Mouse (Mus musculus): Measurements from ENCODE around the gene Dok1. TPM values are rescaled to one million over a fixed set of nuclear protein-coding genes. Genes with fewer than 3 reads are reported as not detected.

Gene Dok1
- total and polyA plus RNA-seq, 2 experiments from 2014 or later, result 6.3 to 11.5 TPM

DNA sequence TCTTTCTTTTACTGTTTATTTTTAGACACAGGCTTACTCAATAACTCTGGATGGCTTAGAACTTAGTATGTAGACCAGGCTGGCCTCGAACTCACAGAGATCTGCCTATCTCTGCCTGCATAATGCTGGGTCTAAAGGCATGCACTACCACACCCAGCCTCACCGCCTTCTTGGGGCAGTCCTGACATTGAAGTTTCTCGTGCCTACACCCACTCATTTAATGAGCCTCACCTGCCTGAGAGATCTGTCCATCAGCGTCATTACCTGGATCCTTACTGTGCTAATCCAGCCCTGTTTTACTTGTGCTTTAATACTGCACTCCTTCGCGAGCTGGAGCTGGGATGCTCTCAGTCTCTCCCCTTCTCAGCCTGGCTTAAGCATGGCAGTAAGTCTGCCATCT lies 21.5 kb downstream of the Dok1 start:
- Histone ChIP-seq H3K36me3 (replicated peaks; ENCODE audit: control insufficient read depth, insufficient read depth, low read length) (no peaks in the 10 kb centered on the region), H3K27me3 (ENCODE audit: control insufficient read depth, insufficient read depth, low read length) (no peaks in the 10 kb centered on the region), H3K9ac (replicated peaks; ENCODE audit: low read depth, low read length) (no peak overlapping the region), H3K4me1 (ENCODE audit: control insufficient read depth, insufficient read depth) (0 out of 2 replicates have a peak, but pooled peaks cover 3% of the 10 kb centered on the region), H3K4me2 (ENCODE audit: low read depth, low read length) (no peak overlapping the region), H3K27ac (ENCODE audit: low read depth) (no peak overlapping the region), H3K9me3 (replicated peaks; ENCODE audit: control insufficient read depth, low read length) (no peaks in the 10 kb centered on the region), H3K4me3 (ENCODE audit: low read depth, low read length) (no peak overlapping the region)
- TF ChIP-seq CTCF (IDR thresholded peaks at IDR 0.05; ENCODE audit: low read depth), result no peak
- TF ChIP-seq EP300 (IDR thresholded peaks at IDR 0.05; ENCODE audit: low read depth), result no peak
- 80% methylated on average over 6 of the region's 6 CpGs for WGBS
- ATAC-seq (ENCODE audit: insufficient read depth, low read depth), result no peak
- no peak for DNase-seq (ENCODE audit: low spot score)

DNA sequence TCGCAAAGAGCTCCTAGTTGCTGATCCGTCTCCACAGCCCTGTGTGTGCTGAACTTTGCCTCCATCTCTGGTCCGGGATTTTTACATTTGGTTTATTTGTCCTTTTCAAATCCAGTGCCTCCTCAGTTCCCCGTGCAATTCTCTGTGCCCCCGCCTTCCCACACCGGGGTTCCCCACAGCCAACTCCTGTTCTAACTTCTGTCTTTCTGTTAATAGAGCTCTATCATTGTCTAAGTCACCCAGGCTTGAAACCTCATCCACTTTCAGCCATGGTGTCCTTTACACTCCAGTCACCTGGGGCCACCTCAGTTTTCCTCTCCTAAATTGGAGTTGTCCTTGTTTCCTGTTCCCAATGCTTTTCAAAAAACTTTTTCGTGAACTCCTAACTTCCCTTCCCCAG lies 22.0 kb downstream of the Dok1 start:
- Histone ChIP-seq H3K27ac (ENCODE audit: low read depth) (no peak overlapping the region), H3K4me1 (ENCODE audit: control insufficient read depth, insufficient read depth) (0 out of 2 replicates have a peak, but pooled peaks cover 3% of the 10 kb centered on the region), H3K9ac (replicated peaks; ENCODE audit: low read depth, low read length) (no peak overlapping the region), H3K4me3 (ENCODE audit: low read depth, low read length) (no peak overlapping the region), H3K9me3 (replicated peaks; ENCODE audit: control insufficient read depth, low read length) (no peaks in the 10 kb centered on the region), H3K4me2 (ENCODE audit: low read depth, low read length) (no peak overlapping the region), H3K36me3 (replicated peaks; ENCODE audit: control insufficient read depth, insufficient read depth, low read length) (no peaks in the 10 kb centered on the region), H3K27me3 (ENCODE audit: control insufficient read depth, insufficient read depth, low read length) (no peaks in the 10 kb centered on the region)
- no peak for DNase-seq (ENCODE audit: low spot score)
- no peak for ATAC-seq (ENCODE audit: insufficient read depth, low read depth)
- TF ChIP-seq CTCF (IDR thresholded peaks at IDR 0.05; ENCODE audit: low read depth) (no peak), EP300 (IDR thresholded peaks at IDR 0.05; ENCODE audit: low read depth) (no peak)
- 83% methylated on average over 7 of the region's 7 CpGs for WGBS

DNA sequence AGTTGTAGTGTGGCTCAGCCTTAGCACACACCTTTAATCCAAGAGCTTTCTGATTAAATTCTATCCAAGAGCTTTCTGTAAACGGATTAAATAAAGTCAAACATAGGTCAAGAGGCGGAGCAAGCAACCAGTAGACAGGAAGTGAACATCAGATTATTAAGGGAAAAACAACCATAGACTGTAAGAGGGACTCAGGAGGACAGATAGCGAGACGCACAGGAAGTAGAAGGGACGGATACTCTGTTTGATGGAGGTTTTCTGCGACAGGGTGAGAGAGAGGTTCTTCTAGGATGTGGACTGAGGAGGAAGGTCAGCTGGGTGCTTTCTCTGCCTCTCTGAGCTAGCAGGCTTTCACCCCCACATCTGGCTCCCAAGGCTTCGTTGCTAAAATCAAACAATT lies 23.3 kb downstream of the Dok1 start:
- no peak overlapping the region for H3K9ac ChIP-seq (replicated peaks; ENCODE audit: low read depth, low read length)
- no peak for ATAC-seq (ENCODE audit: insufficient read depth, low read depth)
- no peaks in the 10 kb centered on the region for H3K9me3 ChIP-seq (replicated peaks; ENCODE audit: control insufficient read depth, low read length)
- 49% methylated on average over 7 of the region's 7 CpGs for WGBS
- no peak overlapping the region for H3K4me2 ChIP-seq (ENCODE audit: low read depth, low read length)
- H3K27me3 ChIP-seq (ENCODE audit: control insufficient read depth, insufficient read depth, low read length), result no peaks in the 10 kb centered on the region
- no peak overlapping the region for H3K4me3 ChIP-seq (ENCODE audit: low read depth, low read length)
- no peaks in the 10 kb centered on the region for H3K36me3 ChIP-seq (replicated peaks; ENCODE audit: control insufficient read depth, insufficient read depth, low read length)
- H3K27ac ChIP-seq (ENCODE audit: low read depth), result no peak overlapping the region
- peaks cover 7% of the 10 kb centered on the region; the same call in 1 of the 2 replicates for H3K4me1 ChIP-seq (ENCODE audit: control insufficient read depth, insufficient read depth)
- no peak for DNase-seq (ENCODE audit: low spot score)
- TF ChIP-seq EP300 (IDR thresholded peaks at IDR 0.05; ENCODE audit: low read depth) (no peak), CTCF (IDR thresholded peaks at IDR 0.05; ENCODE audit: low read depth) (no peak)

DNA sequence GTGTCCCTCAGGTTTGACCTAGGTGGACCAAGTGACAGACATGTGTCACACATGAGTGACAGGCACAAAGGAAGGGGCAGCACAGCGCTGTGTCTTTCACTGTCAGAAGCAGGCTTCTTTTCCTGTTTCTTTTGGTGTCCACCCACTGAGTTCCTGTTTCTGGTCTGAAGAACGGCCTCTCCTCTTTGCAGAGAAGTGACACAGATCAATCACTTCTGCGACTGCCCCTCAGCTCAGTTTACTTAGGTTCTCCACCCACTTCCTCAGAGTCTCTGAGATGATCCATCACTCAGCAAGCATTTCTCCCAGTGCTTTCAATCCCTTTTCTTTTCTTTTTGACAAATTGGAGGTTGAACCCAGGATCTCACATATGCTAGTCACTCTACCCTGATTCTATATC lies 24.6 kb downstream of the Dok1 start:
- Histone ChIP-seq H3K36me3 (replicated peaks; ENCODE audit: control insufficient read depth, insufficient read depth, low read length) (no peaks in the 10 kb centered on the region), H3K4me2 (ENCODE audit: low read depth, low read length) (no peak overlapping the region), H3K27ac (ENCODE audit: low read depth) (no peak overlapping the region), H3K4me3 (ENCODE audit: low read depth, low read length) (no peak overlapping the region), H3K9ac (replicated peaks; ENCODE audit: low read depth, low read length) (no peak overlapping the region), H3K9me3 (replicated peaks; ENCODE audit: control insufficient read depth, low read length) (no peaks in the 10 kb centered on the region), H3K4me1 (ENCODE audit: control insufficient read depth, insufficient read depth) (peaks cover 12% of the 10 kb centered on the region), H3K27me3 (ENCODE audit: control insufficient read depth, insufficient read depth, low read length) (no peaks in the 10 kb centered on the region)
- ATAC-seq (ENCODE audit: insufficient read depth, low read depth), result no peak
- TF ChIP-seq EP300 (IDR thresholded peaks at IDR 0.05; ENCODE audit: low read depth) (no peak), CTCF (IDR thresholded peaks at IDR 0.05; ENCODE audit: low read depth) (no peak)
- WGBS, result 51% methylated on average over 3 of the region's 3 CpGs
- no peak for DNase-seq (ENCODE audit: low spot score)

DNA sequence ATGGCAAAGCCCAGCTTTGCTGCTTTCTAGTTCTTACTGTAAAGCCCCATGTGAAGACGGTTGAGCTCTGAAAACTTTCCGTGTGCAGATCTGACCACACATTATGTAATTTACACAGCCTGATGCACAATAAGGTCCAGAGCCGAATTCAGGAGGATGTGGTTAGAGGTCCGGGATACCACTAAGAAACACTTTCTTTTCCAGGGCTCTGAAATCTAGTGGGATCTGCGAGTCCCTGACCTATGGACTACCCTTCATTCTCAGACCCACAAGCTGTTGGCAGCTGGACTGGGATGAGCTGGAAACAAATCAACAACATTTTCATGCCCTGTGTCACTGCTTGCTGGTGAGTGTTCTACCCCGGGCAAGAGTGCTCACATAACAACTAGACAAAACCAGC lies 27.2 kb downstream of the Dok1 start:
- no peaks in the 10 kb centered on the region for H3K27me3 ChIP-seq (ENCODE audit: control insufficient read depth, insufficient read depth, low read length)
- no peaks in the 10 kb centered on the region for H3K9me3 ChIP-seq (replicated peaks; ENCODE audit: control insufficient read depth, low read length)
- no peak overlapping the region for H3K4me3 ChIP-seq (ENCODE audit: low read depth, low read length)
- TF ChIP-seq CTCF (IDR thresholded peaks at IDR 0.05; ENCODE audit: low read depth) (no peak), EP300 (IDR thresholded peaks at IDR 0.05; ENCODE audit: low read depth) (no peak)
- 84% methylated on average over 6 of the region's 6 CpGs for WGBS
- peaks cover 12% of the 10 kb centered on the region for H3K4me1 ChIP-seq (ENCODE audit: control insufficient read depth, insufficient read depth)
- ATAC-seq (ENCODE audit: insufficient read depth, low read depth) (no peak), DNase-seq (ENCODE audit: low spot score) (no peak)
- no peak overlapping the region for H3K4me2 ChIP-seq (ENCODE audit: low read depth, low read length)
- H3K27ac ChIP-seq (ENCODE audit: low read depth), result no peak overlapping the region
- H3K9ac ChIP-seq (replicated peaks; ENCODE audit: low read depth, low read length), result no peak overlapping the region
- no peaks in the 10 kb centered on the region for H3K36me3 ChIP-seq (replicated peaks; ENCODE audit: control insufficient read depth, insufficient read depth, low read length)

DNA sequence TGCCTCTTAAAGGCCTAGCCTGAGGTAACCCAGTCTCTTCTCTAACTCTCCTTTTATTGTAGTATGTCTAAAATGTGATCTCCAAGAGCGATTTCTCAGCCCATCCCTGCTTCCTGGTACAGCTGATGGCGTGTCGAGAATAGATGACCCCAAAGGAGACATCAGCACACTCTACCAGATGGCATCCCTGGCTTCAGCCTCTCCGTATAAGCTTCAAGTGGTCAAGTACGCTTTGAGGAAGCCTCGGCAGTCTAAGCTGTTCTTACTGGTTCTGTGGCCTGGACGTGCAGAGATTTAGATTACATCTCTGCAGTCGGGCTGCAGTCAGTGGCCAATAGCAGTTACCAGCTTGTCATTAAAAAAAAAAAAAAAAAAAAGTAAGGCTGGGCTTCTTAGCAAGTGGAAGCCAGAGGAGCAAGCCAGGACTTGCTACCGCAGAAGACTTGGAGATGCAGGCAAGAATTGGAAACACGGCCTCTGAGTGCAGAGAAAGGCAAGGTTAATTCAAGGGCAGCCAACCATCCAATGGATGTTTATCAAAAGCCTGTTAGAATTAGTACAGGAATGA lies 27.7 kb downstream of the Dok1 start:
- Histone ChIP-seq H3K27me3 (ENCODE audit: control insufficient read depth, insufficient read depth, low read length) (no peaks in the 10 kb centered on the region), H3K9me3 (replicated peaks; ENCODE audit: control insufficient read depth, low read length) (no peaks in the 10 kb centered on the region), H3K4me3 (ENCODE audit: low read depth, low read length) (no peak overlapping the region), H3K4me1 (ENCODE audit: control insufficient read depth, insufficient read depth) (peaks cover 12% of the 10 kb centered on the region), H3K4me2 (ENCODE audit: low read depth, low read length) (no peak overlapping the region), H3K36me3 (replicated peaks; ENCODE audit: control insufficient read depth, insufficient read depth, low read length) (no peaks in the 10 kb centered on the region), H3K9ac (replicated peaks; ENCODE audit: low read depth, low read length) (no peak overlapping the region), H3K27ac (ENCODE audit: low read depth) (0 out of 2 replicates have a peak overlapping the region, but pooled peaks have one; percentile 37)
- DNase-seq (ENCODE audit: low spot score) (no peak), ATAC-seq (ENCODE audit: insufficient read depth, low read depth) (no peak)
- no peak for TF ChIP-seq CTCF (IDR thresholded peaks at IDR 0.05; ENCODE audit: low read depth)
- TF ChIP-seq EP300 (IDR thresholded peaks at IDR 0.05; ENCODE audit: low read depth), result no peak
- WGBS, result 87% methylated on average over 10 of the region's 10 CpGs
